Mouse (Mus musculus) lung, embryonic 15.5 days (tissue): Measurements from ENCODE around the gene Dctn5. TPM values are rescaled to one million over a fixed set of nuclear protein-coding genes. Genes with fewer than 3 reads are reported as not detected.

Source experiments
- ATAC-seq: fragments of 200-750 bp; cut with Nextera tagmentation; 2 replicates; pipeline ENCODE4 v1.8.0; 2017; ENCODE audit warnings: moderate number of reproducible peaks, borderline replicate concordance; ENCODE audit not compliant: low FRiP score, low TSS enrichment; ENCODE audit errors: extremely low read depth
- H3K27ac ChIP-seq: fragments of 300-500 bp; sonication (generic); 2 replicates; pipeline ENCODE4 v1.5.1; 2015; ENCODE audit warnings: moderate library complexity, mild to moderate bottlenecking, inconsistent platforms
- H3K27me3 ChIP-seq: fragments of 300-500 bp; sonication (generic); 2 replicates; pipeline ENCODE4 v1.6.1; 2015; ENCODE audit warnings: inconsistent platforms
- H3K36me3 ChIP-seq: fragments of 300-500 bp; sonication (generic); 2 replicates; pipeline ENCODE4 v1.6.1; 2015; ENCODE audit warnings: inconsistent platforms
- H3K4me1 ChIP-seq: fragments of 300-500 bp; sonication (generic); 2 replicates; pipeline ENCODE4 v1.6.1; 2015; ENCODE audit warnings: inconsistent platforms
- H3K4me2 ChIP-seq: fragments of 300-500 bp; sonication (generic); 2 replicates; pipeline ENCODE4 v1.6.1; 2015; ENCODE audit warnings: inconsistent platforms, mild to moderate bottlenecking, moderate library complexity
- H3K4me3 ChIP-seq: fragments of 300-500 bp; sonication (generic); 2 replicates; pipeline ENCODE4 v1.5.1; 2015; ENCODE audit warnings: mild to moderate bottlenecking, inconsistent platforms
- H3K9ac ChIP-seq: fragments of 300-500 bp; sonication (generic); 2 replicates; pipeline ENCODE4 v1.6.1; 2015; ENCODE audit warnings: inconsistent platforms
- H3K9me3 ChIP-seq: fragments of 300-500 bp; sonication (generic); 2 replicates; pipeline ENCODE4 v1.6.1; 2016; ENCODE audit warnings: inconsistent platforms
- WGBS: fragments of 180-500 bp; shearing (Covaris S2); methylation state at CpG from one replicate; pipeline ENCODE4 v1.1.7; 2015; 5-methylcytosine and 5-hydroxymethylcytosine counted together
- polyA plus RNA-seq: library from polyadenylated mRNA; unstranded; fragments of >200 nt; fragmentation: Nextera tagmentation; extraction: Ambion mirVana; gene quantifications from 2 replicates; pipeline ENCODE4 v1.2.1, GENCODE M21; 2015

Gene Dctn5
- polyA plus RNA-seq, 1 experiment from 2014 or later, result 121 TPM

DNA sequence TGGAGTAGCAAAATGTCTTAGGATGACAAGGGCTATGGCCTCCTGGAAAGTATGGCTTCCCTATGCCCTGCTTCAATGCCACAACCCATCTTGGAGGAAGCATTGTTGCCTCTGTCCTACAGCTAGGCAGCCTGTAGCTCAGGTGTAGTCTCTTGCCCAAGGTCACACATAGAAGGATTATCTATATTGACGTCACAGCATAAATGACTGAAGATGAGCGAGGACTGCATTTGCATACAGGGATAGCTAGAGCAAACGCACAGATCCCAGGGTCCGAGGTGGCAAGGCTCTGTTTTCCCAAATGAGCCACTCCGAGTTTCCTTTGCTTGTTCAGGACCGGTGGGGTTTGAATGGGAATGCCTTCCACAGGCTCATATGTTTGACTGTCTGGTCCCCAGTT is 37.9 kb downstream of the Dctn5 start:
- H3K27ac ChIP-seq, result no peak overlapping the region
- no peak for ATAC-seq
- no peak overlapping the region for H3K4me2 ChIP-seq
- H3K27me3 ChIP-seq, result no peaks in the 10 kb centered on the region
- no peak overlapping the region for H3K4me3 ChIP-seq
- H3K36me3 ChIP-seq, result peaks cover 49% of the 10 kb centered on the region
- H3K4me1 ChIP-seq, result no peaks in the 10 kb centered on the region
- H3K9me3 ChIP-seq, result no peaks in the 10 kb centered on the region
- no peak overlapping the region for H3K9ac ChIP-seq
- 79% methylated on average over 6 of the region's 6 CpGs for WGBS

DNA sequence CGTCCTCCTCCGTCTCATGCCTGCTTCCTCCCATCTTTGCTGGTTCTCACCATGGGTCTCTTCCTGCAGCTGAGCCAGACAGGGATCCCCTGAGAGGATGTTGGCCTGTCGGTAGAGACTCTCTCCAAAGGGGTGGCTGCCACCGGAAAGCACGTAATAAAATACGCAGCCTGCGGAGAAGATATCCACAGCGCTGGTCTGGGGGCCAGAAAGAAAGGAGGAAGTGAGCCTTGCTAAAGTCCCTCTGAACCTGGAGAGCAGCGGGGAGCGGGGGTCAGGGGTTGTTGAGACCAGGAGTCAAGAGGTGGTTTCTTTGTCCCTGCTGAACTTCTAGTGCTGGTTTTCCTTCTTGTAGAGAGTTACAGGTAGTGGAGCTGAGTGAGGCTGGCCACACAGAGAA is 38.8 kb downstream of the Dctn5 start:
- no peaks in the 10 kb centered on the region for H3K9me3 ChIP-seq
- no peak overlapping the region for H3K27ac ChIP-seq
- no peaks in the 10 kb centered on the region for H3K4me1 ChIP-seq
- H3K4me2 ChIP-seq, result no peak overlapping the region
- no peak overlapping the region for H3K4me3 ChIP-seq
- no peaks in the 10 kb centered on the region for H3K27me3 ChIP-seq
- no peak overlapping the region for H3K9ac ChIP-seq
- H3K36me3 ChIP-seq, result peaks cover 40% of the 10 kb centered on the region
- no peak for ATAC-seq
- WGBS, result 63% methylated on average over 10 of the region's 10 CpGs

DNA sequence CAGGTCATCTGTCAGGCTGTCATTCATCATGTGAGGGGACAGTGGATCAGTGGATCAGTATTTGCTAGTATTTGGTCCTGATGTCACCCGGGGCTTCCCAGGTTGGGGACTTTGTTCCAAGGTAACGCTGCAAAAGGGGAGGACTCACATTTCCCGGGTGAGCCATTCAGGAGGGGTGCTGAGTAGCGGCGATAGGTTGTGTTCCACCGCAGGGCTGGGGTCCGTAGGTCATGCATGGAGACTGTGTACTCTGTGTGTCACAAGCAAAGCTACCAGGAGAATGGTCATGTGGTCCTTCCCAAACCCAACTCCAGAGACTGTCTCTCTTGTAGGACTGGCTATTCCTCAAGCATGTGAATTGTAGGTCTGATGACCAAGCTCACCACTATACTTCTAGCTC is 47.9 kb downstream of the Dctn5 start:
- Histone ChIP-seq H3K36me3 (no peaks in the 10 kb centered on the region), H3K9ac (no peak overlapping the region), H3K4me3 (no peak overlapping the region), H3K27me3 (no peaks in the 10 kb centered on the region), H3K27ac (no peak overlapping the region), H3K9me3 (no peaks in the 10 kb centered on the region), H3K4me2 (no peak overlapping the region), H3K4me1 (no peaks in the 10 kb centered on the region; the same call in 1 of the 2 replicates)
- ATAC-seq, result no peak
- 90% methylated on average over 7 of the region's 7 CpGs for WGBS

DNA sequence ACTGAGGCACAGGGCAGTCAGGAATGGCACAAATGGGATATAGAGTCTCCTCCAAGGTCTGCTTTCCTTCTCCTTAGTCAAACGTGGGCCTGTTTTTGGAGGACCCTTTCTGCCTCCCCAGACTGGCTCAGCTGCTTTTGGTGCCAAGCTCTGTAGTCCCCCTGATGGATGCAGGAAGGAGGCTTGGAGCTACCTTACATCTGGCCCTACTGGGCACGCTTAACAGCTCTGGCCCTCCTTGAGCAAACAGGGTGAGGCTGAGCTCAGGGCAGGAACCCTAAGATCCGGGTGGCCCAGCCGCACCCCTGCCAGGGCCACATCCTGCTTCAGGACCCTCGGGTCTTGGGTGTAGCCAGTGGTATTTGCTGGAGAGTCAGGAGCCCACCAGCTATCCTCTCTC is 51.7 kb downstream of the Dctn5 start:
- ATAC-seq, result no peak

DNA sequence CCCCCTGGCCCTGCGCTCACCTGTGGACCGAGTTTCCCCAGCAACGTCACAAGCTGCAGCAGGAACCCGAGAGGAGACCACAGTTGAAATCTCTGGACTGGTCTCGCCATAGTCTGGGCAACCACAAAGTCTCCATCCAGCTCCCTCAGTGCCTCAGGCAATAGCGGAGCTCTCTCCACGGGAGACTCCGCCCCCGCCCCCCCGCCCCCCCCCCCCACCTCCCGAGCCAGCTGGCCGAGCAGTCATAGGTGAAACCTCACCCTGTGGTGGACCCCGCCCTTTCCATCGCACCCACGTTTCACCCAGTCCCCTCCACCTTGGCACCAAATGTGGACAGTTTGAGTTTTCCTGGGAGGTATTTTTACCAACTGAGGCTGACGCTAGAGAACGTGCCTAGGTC is 53.2 kb downstream of the Dctn5 start, which contains the start of gene Ern2:
Gene Ern2 (minus strand): TSS at position 165 of the 400 bp plus-strand sequence.
- H3K9ac ChIP-seq, result no peak within 1 kb of the TSS
- WGBS, result 14% methylated on average over 17 of the region's 17 CpGs
- H3K4me1 ChIP-seq, result no peaks in the 10 kb centered on the region; the same call in 1 of the 2 replicates
- H3K27ac ChIP-seq, result no peak within 1 kb of the TSS
- no peaks in the 10 kb centered on the region for H3K27me3 ChIP-seq
- H3K36me3 ChIP-seq, result no peaks in the 10 kb centered on the region
- no peak for ATAC-seq
- no peak within 1 kb of the TSS for H3K4me3 ChIP-seq
- H3K9me3 ChIP-seq, result no peaks in the 10 kb centered on the region
- H3K4me2 ChIP-seq, result 0 out of 2 replicates have a peak within 1 kb of the TSS, but pooled peaks have one; percentile 8

More for the DNA sequence above, 51.7 kb downstream of the Dctn5 start:
- 57% methylated on average over 5 of the region's 5 CpGs for WGBS
- no peaks in the 10 kb centered on the region for H3K9me3 ChIP-seq
- H3K27ac ChIP-seq, result no peak overlapping the region
- no peaks in the 10 kb centered on the region for H3K36me3 ChIP-seq
- no peak overlapping the region for H3K4me3 ChIP-seq
- H3K4me1 ChIP-seq, result no peaks in the 10 kb centered on the region; the same call in 1 of the 2 replicates
- H3K27me3 ChIP-seq, result no peaks in the 10 kb centered on the region
- H3K4me2 ChIP-seq, result no peak overlapping the region
- H3K9ac ChIP-seq, result no peak overlapping the region

DNA sequence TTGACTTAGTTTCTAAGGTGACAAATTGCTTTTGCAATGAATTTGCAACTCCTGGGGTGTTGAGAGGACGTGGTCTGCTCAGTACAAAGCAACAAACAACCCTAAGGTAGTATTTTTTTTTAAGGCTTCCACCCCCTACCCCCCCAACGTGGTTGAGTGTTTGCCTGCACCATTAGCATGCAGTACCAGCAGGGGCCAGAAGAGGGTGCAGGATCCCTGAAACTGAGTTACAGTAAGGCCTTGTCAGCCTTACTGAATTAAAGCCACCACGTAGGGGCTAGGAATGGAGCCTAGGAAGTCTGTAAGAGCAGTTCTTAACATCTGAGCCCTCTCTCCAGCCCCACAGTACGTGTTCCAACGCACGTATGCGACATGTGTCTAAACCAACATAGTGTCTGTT is 56.6 kb downstream of the Dctn5 start:
- Histone ChIP-seq H3K27me3 (no peaks in the 10 kb centered on the region), H3K9ac (no peak overlapping the region), H3K4me2 (no peak overlapping the region), H3K4me1 (no peaks in the 10 kb centered on the region; the same call in 1 of the 2 replicates), H3K27ac (no peak overlapping the region), H3K36me3 (no peaks in the 10 kb centered on the region), H3K9me3 (no peaks in the 10 kb centered on the region), H3K4me3 (no peak overlapping the region)
- no peak for ATAC-seq
- 30% methylated on average over 7 of the region's 7 CpGs for WGBS

DNA sequence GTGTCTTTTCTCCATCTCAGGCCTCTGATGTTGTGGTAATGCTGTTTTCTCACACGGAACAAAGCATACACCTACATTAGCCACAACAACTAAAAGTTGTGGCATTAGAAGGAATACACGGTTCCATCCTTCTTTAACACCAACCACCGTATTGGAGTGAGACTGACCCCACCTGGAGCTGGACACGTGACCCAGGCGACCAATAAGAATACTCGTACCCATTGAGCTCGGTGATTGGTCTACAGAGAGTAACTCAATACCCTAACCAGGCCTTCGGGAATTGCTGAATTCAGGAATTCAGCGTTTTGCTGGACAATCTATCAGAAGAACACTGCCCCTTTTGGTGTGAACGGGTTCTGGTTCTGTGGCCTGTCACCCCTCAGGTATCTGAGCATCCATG is 58.3 kb downstream of the Dctn5 start:
- WGBS, result 63% methylated on average over 10 of the region's 10 CpGs

DNA sequence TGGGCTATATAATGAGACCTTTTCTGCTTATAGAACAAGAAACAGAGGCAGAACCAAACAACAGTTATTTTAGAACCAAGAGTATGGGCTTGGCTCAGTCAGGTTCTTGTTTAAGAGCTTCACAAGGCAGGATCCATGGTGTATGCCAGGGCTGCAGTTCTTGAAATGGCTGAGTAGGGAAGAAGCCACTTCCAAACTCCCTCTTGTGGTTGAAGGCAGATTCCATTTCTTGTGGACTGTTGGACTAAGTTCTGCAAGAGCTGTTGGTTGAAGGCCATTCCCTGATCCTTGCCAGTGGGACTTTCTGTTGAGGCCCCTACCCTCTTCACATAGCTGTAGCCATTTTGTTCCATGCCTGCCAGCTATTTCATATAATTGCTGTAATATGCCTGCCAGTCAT is 61.1 kb downstream of the Dctn5 start:
- Histone ChIP-seq H3K4me2 (no peak overlapping the region), H3K9ac (no peak overlapping the region), H3K27me3 (no peaks in the 10 kb centered on the region), H3K4me3 (no peak overlapping the region), H3K36me3 (no peaks in the 10 kb centered on the region), H3K4me1 (no peaks in the 10 kb centered on the region), H3K27ac (no peak overlapping the region), H3K9me3 (no peaks in the 10 kb centered on the region)
- ATAC-seq, result no peak

More for the DNA sequence above, 58.3 kb downstream of the Dctn5 start:
- Histone ChIP-seq H3K36me3 (no peaks in the 10 kb centered on the region), H3K4me2 (no peak overlapping the region), H3K9ac (no peak overlapping the region), H3K9me3 (no peaks in the 10 kb centered on the region), H3K27me3 (no peaks in the 10 kb centered on the region), H3K4me3 (no peak overlapping the region), H3K27ac (no peak overlapping the region), H3K4me1 (no peaks in the 10 kb centered on the region)
- no peak for ATAC-seq

DNA sequence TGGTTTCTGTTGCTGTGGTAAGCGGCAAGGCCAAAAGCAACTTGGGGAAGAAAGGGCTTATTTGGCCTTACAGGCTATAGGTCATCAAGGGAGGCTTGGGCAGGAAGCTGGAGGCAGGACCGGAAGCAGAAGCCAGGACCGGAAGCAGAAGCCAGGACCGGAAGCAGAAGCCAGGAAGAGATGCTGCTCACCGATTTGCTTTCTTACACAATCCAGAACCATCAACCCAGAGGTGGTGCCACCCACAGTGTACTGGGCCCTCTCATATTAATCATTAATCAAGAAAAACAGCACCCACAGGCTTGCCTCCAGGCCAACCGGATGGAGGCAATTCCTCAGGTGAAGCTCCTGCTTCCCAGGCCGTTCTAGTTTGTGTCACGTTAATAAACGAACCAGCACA is 63.9 kb downstream of the Dctn5 start:
- WGBS, result 74% methylated on average over 9 of the region's 9 CpGs
- no peak for ATAC-seq
- H3K4me1 ChIP-seq, result no peaks in the 10 kb centered on the region

DNA sequence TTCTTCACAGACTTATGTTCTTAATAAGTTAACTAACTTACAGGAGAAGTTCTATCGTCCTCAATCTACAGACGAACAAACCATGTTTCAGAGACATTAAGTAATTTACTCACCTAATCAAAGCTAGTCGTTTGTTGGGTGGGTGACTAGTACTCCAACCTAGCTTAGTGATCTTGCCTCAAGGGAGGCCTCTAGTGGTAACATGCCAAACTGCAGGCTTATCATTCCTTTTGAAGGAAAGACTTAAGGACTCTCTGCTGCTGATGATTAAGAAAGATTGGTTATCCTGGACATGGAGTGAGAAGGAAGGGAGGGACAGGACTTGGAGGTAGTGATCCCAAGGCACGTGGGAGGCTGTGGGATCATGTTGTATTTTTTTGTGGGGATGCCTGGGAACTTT is 64.5 kb downstream of the Dctn5 start:
- Histone ChIP-seq H3K9me3 (no peaks in the 10 kb centered on the region), H3K9ac (no peak overlapping the region), H3K4me1 (no peaks in the 10 kb centered on the region), H3K27ac (no peak overlapping the region), H3K27me3 (no peaks in the 10 kb centered on the region), H3K4me2 (no peak overlapping the region), H3K4me3 (no peak overlapping the region), H3K36me3 (no peaks in the 10 kb centered on the region)
- no peak for ATAC-seq
- 26% methylated on average over 4 of the region's 4 CpGs for WGBS

More for the DNA sequence above, 63.9 kb downstream of the Dctn5 start:
- Histone ChIP-seq H3K4me3 (no peak overlapping the region), H3K36me3 (no peaks in the 10 kb centered on the region), H3K9me3 (no peaks in the 10 kb centered on the region), H3K27ac (no peak overlapping the region), H3K4me2 (no peak overlapping the region), H3K9ac (no peak overlapping the region), H3K27me3 (no peaks in the 10 kb centered on the region)

Other genes starting within 250 kb of the Dctn5 start
- 24.5 and 27.3 TPM in 2 replicates for gene Cog7, start 151.3 kb upstream of the Dctn5 start, polyA plus RNA-seq
- gene Gga2, start 111.8 kb upstream of the Dctn5 start, polyA plus RNA-seq, result 84.9 and 86.5 TPM in 2 replicates
- gene Ubfd1, start 65.9 kb upstream of the Dctn5 start, polyA plus RNA-seq, result 56.9 and 58.7 TPM in 2 replicates
- gene Ears2, start 65.8 kb upstream of the Dctn5 start, polyA plus RNA-seq, result 15.1 and 17.0 TPM in 2 replicates
- 634 and 676 TPM in 2 replicates for gene Ndufab1, start 31.2 kb upstream of the Dctn5 start, polyA plus RNA-seq
- 15.4 and 15.6 TPM in 2 replicates for gene Palb2, start 56 bp upstream of the Dctn5 start, polyA plus RNA-seq
- 155 TPM in 2 replicates for gene Plk1, start 26.4 kb downstream of the Dctn5 start, polyA plus RNA-seq
- 0.09 and 0.27 TPM in 2 replicates for gene Ern2, start 53.2 kb downstream of the Dctn5 start, polyA plus RNA-seq
- gene Chp2, start 86.5 kb downstream of the Dctn5 start, polyA plus RNA-seq, result 1.7 and 2.1 TPM in 2 replicates
- gene Prkcb, start 155.7 kb downstream of the Dctn5 start, polyA plus RNA-seq, result 5.9 and 7.1 TPM in 2 replicates